Mouse (Mus musculus) cerebellum, postnatal 10 days (tissue): Measurements from ENCODE around the gene Katnb1.
A peak's percentile ranks its signal among the peaks of the same experiment; 100 is the strongest.

ENCODE experiments used
- DNase-seq, 2 experiments: peaks; one replicate each; pipeline ENCODE4 v3.0.0; 2021; ENCODE audit warnings: mixed read lengths in 2 of 2

Katnb1 gene

DNA sequence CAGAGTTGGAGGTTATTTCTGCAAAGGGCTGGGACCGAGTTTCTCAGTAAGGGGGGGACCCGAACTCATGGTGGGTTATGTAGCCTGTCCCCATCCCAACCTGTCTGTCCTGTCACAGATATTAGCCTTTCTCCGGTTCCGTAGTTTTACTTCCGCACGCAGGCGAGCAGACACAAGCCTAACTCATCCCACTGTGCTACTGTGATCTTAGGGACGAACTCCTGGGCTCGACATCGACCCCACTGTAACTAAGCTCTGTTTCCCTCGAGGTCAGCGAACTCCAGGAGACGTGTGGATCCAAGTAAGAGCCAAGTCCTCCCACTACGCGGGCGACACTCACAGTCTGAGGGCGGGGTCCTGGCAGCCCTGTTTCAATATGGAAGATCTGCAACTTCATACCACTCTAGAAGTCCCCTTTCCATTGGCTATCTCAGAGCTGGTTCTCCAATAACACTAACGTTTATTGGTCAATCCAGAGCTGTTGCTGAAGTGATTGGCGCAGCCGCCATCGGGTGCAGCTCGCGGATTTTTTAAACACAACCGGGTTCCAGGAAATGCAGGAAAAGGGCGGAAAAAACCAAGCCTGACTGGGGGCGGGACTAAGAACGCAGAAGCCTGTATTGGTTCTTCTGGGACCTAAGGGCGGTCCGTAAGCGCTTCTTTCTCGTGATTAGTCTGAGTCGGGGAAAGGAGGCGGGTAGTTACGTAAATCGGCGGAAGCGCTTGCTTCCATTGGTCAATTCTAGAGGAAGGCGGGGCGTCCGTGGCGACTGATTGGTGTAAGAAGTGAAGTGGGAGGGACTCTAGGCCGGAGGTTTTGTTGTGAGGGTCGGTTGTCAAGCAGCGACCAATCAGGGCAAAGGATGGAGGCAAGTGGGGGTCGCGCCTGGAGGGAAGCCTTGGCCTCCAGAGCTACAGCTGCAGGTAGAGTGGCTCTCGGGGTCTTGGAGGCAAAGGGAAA, at the start of gene Katnb1:
Gene Katnb1 (plus strand): TSS at position 806 of the 961 bp plus-strand sequence.
- DNase-seq, result peak; percentile 98 to 99

DNA sequence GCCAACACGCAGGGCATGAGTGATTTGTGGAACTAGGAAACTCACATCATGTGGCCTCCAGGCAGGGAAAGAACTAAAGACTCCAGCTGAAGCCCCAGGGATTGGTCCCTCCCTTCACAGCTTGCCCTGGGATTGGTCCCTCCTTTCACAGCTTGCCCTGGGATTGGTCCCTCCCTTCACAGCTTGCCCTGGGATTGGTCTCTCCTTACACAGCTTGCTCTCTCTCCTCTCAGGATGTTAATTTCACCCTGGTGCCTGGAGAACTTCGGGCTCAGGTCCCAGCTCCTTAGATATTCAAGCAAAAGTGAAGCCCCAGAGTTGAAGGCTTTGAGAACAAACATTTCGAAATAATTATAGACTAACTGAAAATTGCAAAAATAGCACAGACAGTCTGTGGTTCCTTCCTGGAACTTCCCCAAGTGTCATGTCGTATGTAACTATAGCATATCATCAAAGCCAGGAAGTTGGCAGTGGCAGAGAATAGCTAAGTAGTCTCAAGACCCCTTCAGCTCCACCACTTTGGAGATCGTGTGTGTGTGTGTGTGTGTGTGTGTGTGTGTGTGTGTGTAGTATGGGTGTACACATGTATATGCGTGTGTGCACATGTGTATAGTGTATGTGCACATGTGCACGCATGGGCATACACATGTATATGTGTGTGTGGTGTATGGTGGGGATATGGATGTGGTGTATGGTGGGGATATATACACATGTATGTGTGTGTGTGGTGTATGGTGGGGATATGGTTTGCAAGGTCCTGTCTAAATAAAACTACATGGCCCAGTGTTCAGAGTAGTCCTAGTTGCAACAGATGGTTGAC, 43.7 kb upstream of the Katnb1 start:
- DNase-seq, result peak; percentile 31 to 51

GRCm38 (mm10) chr8:95041883-95042784, 38.9 kb upstream of the Katnb1 start:
- no peak for DNase-seq

- DNase-seq, result no peak
These were observed 36.2 kb upstream of the Katnb1 start for GRCm38 (mm10) chr8:95044811-95045210.

DNA sequence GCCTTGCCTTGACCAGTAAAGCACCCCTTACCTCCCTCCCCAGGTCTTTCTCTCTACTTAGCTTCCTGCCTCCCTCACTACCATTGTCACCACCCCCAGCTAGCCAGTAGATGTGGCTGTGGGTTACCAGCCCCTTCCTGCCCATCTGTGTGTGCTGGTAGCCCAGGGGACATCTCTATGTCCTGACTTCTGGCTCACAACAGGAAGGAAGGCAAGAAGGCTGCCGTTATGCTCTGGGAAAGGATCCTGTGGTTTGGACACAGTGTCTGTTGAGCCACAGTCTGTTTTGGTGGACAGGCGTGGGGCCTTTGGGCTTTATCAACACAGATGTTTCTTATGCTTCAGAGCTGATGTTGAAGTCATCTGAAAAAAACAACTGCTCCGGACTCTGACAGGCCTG, 34.0 kb upstream of the Katnb1 start:
- DNase-seq, result no peak

GRCm38 (mm10) chr8:95047884-95048680, 32.9 kb upstream of the Katnb1 start:
- no peak for DNase-seq

- no peak for DNase-seq
These were observed 31.4 kb upstream of the Katnb1 start for GRCm38 (mm10) chr8:95049636-95050035.

DNA sequence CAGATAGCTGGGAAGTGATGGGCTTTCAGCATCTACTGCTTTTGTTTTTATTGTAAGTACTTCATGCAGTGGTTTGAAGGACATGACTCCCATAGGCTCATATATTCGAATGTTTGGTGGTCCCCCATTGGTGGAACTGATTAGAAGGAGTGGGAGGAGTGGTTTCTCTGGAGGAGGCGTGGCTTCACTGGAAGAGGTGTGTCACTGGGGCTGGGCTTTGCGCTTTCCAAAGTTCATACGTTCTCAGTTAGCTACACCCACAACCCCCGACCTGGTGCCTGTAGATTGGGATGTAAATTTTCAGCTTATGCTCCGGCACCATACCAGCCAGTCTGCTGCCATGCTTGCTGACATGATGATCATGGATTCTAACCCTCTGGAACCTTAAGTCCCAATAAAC, 26.5 kb upstream of the Katnb1 start:
- no peak for DNase-seq

DNA sequence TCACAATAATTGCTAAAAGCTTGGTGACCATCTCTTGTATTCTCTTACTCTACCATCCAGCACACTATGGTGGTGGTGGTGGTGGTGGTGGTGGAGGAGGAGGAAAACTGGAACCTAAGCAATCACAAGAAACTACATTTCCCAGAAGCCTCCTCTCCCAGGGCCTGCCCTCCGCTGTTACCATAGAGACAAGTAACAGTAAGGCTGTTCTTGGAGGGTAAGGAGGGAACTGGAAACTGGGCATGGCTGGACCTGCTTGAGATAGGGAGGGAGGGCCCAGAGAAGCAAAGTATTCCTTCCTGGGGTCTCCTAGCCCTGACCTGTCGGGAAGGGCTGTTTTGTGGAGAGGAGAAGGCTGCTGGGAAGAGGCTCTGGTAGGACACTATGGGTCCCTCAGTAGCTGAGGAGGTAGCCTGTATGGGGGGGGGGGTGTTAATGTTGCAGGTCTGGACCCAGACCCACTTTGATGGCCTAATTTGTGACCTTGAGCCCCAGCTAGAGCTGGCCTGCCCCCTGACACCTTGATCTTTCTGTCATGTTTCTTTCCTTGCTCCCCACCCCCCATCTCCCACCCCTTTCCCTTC, 26.0 kb upstream of the Katnb1 start, which contains the start of gene Drc7:
Gene Drc7 (plus strand): TSS at position 177 of the 584 bp plus-strand sequence.
- peak in 1 of 2 experiments; percentile 26 for DNase-seq

GRCm38 (mm10) chr8:95056414-95056813, 24.6 kb upstream of the Katnb1 start:
- DNase-seq, result no peak

DNA sequence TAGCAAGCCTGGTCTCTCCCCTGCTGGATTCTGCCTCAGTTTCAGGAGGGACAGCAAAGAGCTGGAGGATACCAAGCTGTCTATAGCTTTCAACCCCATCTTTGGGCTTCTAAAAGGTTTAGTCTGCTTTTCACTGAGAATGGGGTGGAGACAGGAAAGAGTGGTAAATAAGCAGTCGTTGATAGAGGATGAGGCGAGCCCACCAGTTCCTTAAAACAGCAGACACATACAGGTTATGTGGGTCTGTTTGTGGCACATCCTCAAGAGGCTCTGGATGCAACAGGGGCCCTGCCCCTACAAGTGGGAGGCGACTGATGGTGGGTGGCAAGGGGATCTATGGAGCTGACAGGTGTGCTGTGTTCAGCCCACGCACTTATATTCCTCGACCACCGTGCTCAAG, 22.3 kb upstream of the Katnb1 start:
- no peak for DNase-seq

- no peak for DNase-seq
These were observed 21.0 kb upstream of the Katnb1 start for GRCm38 (mm10) chr8:95059812-95060533.

DNA sequence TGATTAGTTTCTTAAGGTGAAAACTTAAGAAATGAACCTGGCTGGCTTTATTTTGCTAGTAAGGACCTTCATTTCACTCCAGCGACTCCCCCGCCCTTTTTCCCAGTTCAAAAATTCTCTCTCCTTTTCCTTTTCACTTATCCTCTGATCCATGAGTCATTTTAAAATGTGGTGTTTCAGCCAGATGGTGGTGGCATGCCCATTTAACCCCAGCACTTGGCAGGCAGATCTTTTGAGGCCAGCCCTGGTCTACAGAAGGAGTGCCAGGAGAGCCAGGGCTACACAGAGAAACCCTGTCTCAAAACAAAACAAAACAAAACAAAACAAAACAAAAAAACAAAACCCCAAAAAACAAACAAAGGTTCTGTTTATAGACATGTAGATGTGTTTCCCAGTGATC, 16.5 kb upstream of the Katnb1 start:
- DNase-seq, result peak; percentile 78 to 83

DNA sequence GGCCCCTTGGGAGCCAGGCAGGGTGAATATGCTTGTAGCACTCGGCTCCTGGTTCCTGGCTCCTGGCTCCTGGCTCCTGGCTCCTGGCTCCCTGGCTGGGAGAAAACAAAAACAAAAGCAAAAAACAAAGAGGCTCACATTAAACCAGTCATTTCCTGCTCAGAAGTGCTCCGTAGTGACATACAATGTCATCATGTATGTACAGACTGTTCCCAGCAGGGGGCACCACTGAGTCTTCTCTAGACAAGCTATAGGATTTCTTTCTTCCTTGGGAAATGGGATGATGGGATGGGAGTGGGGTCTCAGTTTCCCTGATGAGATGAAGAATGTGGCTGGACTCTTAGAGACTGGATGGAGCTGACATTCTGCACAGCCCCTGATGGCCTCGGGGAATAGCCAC, 13.4 kb upstream of the Katnb1 start:
- peak; percentile 69 to 76 for DNase-seq

- DNase-seq, result no peak
These were observed 5.5 kb upstream of the Katnb1 start for GRCm38 (mm10) chr8:95075504-95075903.

DNA sequence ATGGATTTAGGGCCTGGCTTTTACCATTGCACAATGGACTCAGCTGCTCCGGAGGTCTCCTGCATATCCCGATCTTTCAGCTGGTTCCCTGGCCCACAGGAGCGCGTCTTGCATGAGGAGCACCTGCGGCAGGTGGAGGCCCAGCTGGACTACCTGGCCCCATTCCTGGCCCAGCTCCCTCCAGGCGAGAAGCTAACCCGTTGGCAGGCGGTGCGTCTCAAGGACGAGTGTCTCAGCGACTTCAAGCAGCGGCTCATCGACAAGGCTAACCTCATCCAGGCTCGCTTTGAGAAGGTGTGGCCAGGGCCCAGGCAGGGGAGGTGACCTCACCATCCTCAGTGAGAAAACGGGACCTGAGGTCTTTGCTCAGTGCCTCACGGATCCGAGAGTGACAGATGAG, 4.8 kb upstream of the Katnb1 start:
- peak; percentile 68 to 69 for DNase-seq

DNA sequence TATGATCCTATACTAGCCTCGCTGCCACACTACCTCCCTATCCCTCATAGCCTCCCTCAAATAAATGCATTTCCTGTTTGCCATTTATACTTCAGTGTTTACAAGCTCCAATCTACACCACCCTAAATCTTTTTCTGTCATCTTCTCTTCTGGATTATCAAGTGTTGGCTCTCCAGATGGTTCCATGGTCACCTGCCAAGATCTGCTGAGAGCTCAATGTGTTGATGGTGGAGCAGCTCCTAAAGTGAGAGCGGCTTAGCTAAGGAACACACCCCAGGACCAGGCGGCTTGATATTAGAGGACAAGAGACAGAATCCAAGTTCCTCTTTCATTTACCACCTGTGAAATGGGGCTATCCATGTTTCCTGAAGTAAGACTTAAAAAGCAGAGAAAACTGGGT, 2.9 kb upstream of the Katnb1 start:
- peak; percentile 59 to 62 for DNase-seq

DNA sequence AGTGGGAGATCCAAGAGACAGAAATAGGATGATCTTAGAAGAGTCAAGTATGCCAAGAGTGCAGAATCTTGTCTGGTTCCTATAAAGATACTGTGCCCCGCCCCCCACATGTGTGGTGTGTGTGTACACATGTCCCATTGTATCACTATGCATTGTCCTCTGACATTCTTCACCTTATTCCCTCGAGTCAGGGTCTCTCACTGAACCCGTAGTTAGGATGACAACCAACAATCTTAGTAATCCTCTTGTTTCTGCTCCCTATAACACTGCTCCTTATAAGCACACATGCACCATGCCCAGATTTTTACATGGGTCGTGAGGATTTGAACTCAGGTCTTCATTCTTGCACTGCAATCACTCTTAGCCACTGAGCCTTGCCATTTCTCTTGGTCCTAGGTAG, 1.7 kb upstream of the Katnb1 start:
- DNase-seq, result no peak

DNA sequence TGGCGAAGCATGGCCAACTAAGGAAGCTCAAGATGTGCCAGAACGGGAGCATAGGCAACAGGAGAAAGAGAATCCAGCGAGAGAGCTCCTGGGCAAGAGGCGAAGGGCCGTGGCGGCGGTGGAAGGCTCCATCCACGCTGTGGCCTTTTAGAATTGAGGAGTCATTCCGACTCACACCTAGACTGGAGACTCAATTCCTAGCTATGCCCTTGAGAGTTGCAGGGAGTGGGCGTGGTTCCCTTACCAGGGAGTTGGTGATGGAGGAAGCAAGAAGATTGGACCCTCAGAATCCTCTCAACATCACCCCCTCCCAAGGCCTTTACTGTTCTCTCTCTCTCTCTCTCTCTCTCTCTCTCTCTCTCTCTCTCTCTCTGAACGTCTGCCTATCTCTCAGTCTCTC, 664 bp downstream of the Katnb1 start:
- DNase-seq, result peak; percentile 40 to 45

- no peak for DNase-seq
These were observed 3.3 kb downstream of the Katnb1 start for GRCm38 (mm10) chr8:95084261-95084660.
